Mouse (Mus musculus): ENCODE data around the gene Mbd4.
A peak's percentile ranks its signal among the peaks of the same experiment; 100 is the strongest.

The Mbd4 gene

DNA sequence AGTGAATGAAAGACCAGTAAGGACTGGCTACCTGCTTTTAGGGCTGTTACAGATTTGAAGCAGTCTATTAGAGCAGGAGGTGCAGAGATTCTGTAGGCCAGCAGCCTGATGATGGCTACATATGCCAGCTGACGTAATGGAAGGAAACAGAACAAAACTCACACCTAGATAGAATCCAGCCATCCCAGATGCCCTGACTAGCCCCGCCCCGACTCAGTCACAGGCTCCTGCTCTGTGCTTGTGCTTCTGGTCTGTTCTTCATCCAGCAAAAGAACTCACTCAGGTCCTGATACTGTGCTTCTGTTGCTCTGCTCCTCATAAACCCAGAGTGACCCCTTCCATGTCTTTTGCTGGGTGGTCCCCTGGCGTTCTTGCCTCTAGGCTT lies 3.2 kb upstream of the Mbd4 start:
- DNase-seq = no peak

DNA sequence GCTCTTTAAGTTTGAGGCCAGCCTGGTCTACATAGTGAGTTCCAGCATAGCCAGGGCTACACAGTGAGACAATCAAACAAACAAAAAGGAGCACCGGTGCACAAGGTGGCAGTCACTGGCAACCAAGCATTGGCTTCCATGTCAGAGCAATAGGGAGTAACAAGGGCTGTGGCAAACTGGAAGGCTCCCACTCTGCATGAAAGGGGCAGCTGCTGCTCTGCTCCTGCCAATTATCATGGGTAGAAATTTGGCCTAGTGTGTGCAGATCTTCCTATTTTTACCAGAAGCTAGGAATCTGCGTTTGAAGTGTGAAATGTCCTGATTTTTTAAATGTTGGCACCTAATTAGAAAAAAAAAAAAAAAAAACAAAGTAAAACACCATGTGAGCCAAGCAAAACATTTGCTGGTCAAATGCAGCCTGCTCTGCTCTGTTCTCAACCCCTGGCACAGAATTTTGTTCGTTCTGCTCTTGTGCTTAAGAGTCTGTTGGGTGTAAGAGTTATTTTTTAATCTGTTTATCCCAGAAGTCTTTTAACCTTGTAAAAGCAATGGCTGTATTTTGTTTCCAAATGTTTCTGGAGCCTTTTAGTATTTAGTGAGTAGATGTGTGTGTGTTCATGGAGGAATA lies 2.7 kb upstream of the Mbd4 start:
- DNase-seq = no peak

DNA sequence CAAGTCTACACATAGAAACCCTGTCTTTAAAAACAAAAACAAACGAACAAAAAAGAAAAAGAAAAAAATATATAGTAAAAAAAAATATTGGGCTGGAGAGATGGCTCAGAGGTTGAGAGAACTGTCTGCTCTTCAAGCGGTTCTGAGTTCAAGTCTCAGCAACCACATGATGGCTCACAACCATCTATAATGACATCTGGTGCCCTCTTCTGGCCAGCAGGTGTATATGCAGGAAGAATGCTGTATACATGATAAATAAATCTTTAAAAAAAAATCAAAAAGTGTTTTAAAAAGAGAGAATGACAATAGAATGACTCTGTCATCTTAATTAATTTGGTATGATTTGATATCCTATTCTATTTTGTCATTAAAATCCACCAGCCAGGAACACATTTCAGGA lies 1.3 kb upstream of the Mbd4 start:
- peak; percentile 61 for DNase-seq

DNA sequence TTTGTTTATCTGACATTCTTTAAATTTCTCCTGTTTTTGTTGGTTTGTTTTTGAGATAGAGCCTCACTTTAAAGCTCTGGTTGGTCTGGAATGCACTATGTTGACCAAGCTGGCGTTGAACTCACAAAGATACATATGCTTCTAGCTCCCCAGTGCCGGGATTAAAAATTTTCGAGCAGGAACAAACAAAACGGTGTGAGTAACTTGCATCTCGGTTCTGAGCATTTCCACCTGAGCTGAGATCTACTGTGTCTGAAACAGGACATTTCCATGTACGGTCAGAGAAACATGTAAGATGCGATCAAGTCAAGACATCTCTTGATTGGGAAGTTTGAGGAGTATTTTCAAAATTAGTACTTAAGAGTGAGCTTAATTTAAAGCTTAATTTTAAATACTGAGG lies 814 bp upstream of the Mbd4 start:
- no peak for DNase-seq

DNA sequence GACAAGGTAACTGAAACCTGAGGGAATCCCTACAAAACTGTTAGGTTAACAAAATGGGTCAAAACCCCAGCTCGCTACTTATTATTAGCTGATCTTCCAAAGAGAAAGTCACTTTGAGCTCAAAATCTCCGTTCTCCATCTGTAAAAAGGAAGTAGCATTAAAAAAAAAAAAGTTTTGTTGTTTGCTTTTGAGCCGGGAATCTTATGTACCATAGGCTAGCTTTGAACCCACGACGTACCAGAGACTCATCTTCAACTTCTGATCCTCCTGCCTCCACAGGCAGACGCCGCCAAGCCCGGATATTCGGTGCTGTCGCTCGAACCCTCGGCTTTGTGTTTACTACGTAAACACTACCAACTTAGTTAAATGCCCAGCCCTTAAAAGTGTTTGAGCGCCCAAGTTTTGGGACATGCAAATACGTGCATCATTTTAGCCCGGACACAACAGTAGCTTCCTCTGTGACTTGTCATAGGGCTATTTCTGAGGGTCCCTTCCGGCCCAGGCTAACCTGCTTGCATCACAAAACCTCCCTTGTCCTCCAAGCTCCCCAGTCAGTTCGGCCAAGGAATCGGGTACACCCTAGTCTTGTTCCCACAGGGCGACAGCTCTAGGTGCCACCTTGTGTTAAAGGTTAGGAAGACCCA lies 603 bp downstream of the Mbd4 start:
- peak; percentile 49 for DNase-seq

DNA sequence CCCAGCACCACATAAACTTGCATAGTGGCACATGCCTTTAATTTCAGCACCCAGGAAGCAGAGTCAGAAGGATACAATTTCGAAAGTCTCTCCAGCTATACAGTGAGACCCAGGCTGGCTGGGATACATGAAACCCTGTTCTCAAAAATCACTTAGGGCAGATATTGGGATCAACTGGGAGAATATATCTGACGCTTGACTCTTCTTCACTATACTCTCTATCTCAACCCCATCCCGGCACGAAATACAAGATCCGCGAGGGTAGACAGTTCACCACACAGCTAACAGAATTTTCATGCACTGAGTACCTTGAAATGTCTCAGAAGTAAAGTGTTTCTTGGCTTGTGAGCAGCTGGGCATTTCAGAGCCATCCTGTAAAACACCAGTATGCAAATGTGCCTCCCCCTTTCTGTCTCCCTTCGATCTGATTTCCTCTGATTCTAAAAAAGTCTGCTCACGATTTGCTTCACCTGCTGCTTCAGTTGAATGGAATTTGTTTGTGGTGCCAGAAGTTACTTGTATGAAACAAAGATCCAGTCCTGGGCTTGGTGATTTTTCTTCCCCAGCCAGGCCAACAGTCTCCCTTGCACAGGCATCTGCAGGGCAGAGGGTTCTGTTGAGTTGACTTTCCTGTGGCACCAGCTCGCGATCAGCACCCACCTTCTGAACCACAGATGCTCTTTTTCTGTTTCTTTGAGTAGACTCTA lies 4.4 kb downstream of the Mbd4 start:
- no peak for DNase-seq

DNA sequence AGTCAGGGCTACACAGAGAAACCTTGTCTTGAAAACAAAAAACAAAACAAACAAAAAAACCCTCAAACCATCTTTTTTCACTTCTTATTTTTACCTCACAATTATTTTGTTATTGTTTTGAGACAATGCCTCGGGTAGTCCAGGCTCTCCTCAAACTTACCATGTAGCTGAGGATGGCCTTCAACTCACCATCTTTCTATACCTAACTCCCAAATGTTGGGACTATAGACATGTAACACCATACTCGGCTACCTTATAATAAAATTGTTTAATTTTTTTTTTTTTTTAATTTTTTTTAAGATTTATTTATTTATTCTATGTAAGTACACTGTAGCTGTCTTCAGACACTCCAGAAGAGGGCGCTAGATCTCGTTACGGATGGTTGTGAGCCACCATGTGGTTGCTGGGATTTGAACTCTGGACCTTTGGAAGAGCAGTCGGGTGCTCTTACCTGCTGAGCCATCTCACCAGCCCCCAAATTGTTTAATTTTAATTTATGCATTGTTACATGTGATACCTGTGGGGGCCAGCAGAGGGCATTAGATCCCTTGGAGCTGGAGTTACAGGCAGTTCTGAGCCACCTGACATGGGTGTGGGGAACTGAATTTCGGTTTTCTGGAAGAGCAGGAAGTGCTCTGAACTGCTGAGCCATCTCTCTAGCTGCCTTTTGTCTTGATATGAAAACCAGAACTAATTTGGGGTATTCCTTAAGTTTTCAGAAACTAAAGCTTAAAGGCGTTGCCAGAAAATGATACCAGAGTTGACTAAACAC lies 6.3 kb downstream of the Mbd4 start:
- peak; percentile 82 for DNase-seq

DNA sequence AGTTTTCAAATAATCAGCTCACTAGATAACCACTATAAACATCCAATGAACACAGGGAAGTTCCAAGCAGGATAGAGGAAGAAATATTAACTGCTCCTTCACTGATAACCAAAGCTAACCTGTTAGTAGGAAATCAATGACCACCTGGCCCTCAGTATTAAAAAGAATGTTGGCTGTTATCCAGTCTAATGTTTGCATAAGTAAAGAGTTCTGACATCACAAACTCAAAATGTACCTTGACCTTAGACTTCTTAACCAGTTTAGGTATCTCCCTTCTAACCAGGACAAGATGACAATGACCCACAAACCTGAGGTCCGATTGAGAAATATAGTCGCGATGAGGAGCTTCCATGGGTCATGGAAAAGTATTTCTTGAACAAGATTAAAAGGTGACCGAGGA lies 8.2 kb downstream of the Mbd4 start:
- no peak for DNase-seq

DNA sequence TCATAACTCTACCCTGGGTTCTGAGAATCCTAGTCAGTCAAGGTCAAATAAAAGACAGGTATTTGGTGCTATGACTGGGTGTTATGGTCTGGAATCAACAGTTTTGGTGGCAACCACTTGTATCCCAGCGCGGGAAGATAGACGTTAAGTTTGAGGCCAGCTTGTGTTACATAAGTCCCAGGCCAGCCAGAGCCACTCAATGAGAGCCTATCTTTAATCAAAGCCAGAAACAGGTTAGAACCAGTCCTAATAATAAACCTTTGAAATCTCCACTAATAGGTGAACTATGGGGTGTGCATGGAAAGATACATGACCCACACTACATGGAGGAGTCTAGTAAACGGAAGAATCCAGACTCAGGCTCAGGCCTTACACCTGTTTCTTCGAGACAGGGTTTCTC lies 14.4 kb downstream of the Mbd4 start:
- DNase-seq = no peak

DNA sequence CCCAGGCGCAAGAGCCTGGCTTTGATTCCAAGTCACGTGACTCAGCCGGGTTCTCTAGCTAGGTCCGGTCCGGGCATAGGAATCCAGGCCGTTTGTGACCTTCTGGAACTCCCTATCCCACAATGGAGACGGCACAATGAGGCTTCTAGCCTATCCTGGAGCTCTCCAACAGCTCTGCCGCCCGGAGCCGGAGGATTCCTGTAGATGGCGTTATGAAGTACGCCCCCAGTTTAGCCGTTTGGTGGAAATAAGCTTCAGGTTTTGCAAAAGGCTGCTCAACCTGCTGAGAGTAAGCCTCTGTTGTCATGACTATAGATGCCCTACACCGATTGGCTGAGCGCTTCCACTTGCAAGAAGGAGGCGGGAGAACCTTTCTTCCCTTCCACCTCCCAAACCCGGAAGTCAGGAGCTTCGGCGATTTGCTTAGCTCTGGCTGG lies 15.0 kb downstream of the Mbd4 start, which contains the start of gene Efcab12:
Efcab12 (minus strand) TSS at position 252 of the 437 bp plus-strand sequence.
- peak; percentile 74 for DNase-seq

DNA sequence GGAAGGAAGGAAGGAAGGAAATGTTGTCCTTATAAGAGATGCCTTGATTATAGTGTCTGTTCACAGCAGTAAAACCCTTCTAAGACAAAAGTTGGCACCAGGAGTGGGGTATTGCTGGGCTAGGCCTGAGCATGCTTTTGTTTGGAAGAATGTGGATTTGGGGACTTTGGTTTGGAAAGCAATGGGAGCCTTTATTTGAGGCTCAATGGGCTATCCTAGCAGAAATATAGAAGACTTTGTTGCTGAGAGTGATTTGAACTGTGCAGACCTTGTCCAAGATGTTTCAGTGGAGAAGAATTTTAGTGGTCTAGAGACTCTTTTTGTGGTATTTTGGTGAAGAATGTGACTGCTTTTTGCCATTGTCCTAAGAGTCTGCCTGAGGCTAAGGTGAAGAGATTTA lies 19.3 kb downstream of the Mbd4 start:
- DNase-seq = no peak

DNA sequence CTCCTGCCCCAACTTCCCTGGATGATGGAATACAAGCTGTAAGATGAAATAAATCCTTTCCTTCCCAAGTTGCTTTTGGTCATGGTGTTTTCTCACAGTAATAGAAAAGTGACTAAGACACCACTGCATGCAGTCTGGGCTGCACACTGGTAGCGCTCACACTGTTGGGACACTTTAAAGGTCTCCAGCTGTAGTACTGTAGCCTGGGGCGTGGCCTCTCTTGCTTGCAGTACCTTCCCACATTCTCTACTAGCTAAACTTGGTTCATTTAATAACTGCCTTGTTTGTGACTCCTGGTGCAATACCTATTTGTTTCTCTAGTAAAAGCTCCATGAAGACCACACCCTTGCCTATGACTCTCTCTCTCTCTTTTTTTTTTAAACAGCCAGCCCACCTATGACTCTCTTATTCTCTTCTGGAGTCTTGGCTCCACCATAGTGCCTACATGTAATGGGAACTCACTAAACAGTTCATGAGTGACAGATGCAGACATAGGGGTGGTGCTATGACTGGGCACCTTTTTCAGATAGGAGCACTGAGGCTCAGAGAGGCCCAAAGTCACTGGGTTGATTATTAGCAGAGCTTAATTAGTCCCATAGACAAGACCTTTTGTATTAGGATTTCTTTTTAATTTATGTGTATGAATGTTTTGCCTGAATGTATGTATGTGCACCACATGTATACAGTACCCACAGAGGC lies 20.9 kb downstream of the Mbd4 start:
- DNase-seq = no peak

DNA sequence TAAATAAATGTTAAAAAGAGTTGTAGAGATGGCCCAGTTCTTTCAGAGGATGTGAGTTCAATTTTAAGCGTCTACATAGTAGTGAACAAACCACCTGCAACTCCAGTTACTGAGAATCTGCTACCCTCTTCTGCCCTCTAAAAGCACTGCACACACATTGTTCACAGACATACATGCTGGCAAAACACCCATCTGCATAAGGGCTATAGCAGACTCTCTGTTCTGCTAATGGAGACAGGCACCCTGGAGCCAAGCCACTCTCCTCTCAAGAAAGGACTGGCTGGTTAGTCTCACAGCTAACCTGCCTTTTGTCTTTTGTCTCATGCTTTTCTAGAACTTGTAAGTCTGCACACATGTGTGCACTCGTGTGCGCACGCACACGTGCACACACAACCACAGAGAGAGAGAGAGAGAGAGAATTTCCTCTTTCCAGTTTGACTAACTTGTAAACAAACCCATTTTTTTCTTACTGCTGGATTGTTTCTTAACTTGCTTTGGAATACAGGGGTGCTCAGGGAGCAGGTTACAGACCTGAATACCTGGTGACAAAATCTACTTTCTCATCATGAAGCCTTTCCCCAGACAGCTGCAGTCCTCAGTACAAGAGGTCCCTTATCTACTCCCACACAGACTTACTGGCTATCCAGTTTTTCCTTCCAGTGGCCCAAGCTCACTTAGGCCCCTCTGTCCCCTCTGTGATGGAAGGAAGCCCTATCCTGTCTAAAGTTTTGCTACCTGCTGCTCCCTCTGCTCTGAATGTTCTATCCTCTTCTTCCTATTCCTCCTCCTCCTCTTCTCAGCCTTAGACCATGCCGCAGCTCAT lies 22.2 kb downstream of the Mbd4 start:
- no peak for DNase-seq

DNA sequence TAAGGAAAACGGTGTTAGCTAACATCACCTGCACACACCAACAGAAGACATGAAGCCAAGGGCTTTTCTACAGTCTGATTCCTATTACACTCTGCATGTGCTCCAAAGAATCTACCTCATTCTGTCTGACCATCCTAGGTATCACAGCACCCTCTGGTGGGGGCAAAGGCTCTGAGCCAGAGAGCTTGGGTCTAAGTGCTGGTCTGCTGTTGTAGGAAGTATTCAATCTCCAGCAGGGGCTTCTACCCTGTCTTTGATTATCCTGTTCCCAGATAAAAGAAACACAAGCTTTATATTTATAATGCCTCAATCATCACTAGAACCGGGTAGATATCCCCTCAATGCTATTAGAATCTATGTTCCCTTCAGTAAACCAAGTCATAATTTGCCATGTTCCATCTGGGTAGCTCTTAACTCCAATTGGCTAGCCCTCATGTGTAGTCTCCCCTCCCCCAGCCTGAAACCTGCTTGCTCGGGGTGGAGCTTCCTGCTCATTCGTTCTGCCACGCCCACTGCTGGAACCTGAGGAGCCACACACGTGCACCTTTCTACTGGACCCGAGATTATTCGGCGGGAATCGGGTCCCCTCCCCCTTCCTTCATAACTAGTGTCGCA lies 29.2 kb downstream of the Mbd4 start:
- peak; percentile 90 for DNase-seq

DNA sequence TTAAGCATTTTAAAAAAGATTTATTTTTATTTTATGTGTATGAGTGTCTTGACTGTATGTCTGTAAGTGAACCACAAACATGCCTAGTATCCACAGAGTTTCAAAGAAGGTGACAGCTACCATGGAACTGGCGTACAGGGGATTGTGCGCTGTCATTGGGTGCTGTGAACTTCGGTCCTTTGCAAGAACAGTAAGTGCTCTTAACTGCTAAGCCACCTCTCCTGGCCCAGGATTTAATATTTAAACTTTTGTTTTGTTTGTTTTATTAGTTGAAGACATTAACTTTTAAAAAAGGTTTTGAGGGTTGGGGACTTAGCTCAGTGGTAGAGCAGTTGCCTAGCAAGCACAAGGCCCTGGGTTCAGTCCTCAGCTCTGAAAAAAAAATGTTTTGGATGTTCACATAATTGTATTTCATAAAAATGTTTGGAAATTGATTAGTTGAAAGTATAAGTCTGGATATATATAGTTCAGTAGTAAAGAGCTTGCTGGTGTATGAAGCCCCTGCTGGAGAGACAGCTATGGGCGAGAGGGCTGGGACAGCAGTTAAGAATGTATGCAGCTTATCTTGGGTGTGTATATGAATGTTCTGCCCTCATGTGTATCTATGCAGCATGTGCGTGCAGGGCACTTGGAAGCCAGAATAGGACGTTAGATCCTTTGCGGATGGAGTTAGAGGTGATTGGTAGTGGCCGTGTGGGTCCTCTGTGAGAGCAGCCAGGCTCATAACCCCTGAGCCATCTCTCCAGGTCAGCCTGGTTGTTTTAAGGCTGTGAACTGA lies 31.8 kb downstream of the Mbd4 start:
- DNase-seq = no peak

DNA sequence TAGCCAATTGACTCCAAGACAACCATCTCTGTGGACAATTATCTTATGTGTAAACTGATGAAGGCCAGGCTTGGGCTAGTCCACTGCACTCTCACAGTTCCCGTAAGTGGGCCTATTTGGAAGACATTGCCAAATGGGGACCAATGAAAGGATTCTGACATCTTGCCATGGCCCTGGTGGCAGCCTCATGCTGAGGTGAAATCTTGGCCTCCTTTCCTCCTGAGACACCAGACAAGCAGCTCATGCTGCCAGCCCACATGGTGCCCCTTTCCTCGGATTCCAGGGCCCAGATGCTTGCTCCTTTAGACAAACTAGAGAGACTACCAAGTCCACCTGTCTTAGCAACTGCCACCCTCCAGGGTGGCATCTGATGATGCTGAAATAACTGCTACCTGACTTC lies 35.0 kb downstream of the Mbd4 start:
- no peak for DNase-seq

DNA sequence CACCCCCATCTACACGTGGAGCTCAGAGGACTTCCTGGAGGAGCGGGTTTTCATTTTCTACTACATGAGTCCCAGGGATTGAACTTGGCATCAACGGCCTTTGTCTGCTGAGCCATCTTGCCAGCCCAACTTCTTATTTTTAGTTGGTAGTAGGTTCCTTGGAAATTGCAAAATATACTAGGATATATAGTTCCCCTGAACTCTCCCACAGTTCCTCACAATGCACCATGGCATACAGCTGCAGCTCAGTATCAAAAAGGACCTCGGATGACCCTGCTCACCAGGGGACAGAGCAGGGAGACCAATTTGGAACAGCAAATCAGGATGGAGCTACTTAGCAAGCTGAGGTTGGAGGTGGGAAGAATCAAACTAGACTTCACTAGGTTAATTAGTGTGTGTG lies 38.1 kb downstream of the Mbd4 start:
- no peak for DNase-seq

DNA sequence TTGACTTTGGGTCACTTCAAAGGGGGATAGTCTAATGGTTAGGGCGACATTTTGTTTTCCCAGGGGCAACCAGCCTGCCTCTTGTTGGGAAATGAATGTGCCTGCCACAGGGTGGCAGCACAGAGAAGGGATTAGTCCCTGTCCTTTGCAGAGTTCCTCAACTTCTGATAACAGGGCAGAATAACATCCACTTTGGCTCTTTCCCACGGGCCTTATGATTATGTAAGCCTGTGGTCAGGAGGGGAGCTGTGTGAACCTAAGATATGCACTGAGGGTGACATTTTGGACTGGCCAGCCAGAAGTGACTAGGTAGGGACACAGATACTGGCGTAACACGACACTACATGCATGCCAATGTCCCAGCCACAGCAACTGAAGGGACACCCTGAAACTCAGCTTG lies 39.1 kb downstream of the Mbd4 start:
- DNase-seq = peak; percentile 74

DNA sequence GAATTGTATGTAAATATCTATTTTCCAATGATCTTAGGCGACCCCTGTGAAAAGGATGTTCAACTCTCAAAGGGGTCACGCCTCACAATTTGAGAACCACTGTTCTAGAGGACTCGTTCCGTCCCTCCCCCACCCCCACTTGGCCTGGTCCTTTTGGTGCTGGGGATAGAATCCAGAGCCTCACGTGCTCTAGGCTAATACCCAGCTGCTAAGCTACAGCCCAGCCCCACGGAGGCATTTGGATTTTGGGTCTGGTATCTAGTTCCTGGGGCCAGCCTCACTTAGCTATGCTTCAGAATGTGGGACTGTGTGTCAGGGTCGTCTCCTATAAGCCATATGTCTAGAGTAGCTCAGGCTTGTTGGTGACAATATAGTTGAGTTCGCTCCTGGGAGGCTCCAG lies 41.6 kb downstream of the Mbd4 start:
- DNase-seq = no peak

DNA sequence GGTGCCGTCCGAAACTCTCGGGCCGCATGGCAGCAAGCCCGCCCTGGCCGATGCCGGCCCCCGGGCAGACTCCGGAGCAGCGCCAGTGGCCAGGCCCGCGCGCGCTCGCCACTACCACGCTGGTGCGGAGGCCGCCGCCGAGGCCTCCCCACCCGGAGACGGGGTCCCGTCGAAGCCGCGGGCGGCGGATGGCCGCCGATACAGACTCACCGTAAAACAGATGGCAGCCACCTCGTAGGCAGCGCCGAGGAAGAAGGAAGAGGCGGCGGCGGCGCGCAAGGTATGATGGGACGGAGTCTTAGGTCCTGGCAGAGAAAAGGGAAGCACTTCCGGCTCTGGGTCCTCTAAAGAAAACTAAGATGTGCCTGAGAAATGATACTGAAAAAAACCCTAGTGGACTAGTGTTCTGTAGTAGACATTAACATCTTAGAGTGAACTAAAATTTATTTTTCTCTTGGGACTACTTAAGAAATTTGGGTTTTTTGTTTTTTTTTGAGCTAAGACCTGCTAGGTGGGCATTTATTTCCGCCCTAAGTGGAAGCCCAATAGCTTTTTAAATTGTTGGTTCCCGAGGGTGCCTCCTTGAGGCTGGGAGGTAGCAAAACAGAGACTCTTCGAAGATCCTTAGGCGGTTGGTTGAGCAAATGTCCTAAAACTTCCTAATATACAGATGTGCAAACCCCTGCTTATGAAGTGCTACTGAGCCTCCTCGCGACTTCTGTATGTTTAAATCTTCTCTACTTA lies 44.5 kb downstream of the Mbd4 start, which contains the start of gene Rpl32:
Rpl32 (minus strand) TSS at position 260 of the 744 bp plus-strand sequence.
- DNase-seq = peak; percentile 89
